Mouse (Mus musculus) lung, embryonic 16.5 days (tissue): ENCODE results near the gene Apbb2. TPM values are rescaled to one million over a fixed set of nuclear protein-coding genes. Genes with fewer than 3 reads are reported as not detected.

Experiments used
- ATAC-seq: fragments of 200-750 bp; cut with Nextera tagmentation; 2 replicates; pipeline ENCODE4 v1.8.0; 2017; ENCODE audit warnings: low read depth, mild to moderate bottlenecking, moderate library complexity
- H3K27ac ChIP-seq: fragments of 300-500 bp; sonication (generic); 2 replicates; pipeline ENCODE4 v1.5.1; 2014; ENCODE audit warnings: mild to moderate bottlenecking, control low read depth, low read length
- H3K27me3 ChIP-seq: fragments of 300-500 bp; sonication (generic); 2 replicates; pipeline ENCODE4 v1.6.1; 2014; ENCODE audit warnings: low read depth, low read length, mixed read lengths; ENCODE audit not compliant: control insufficient read depth, insufficient read depth
- H3K36me3 ChIP-seq: fragments of 300-500 bp; sonication (generic); 2 replicates; pipeline ENCODE4 v1.6.1; 2014; ENCODE audit warnings: low read length; ENCODE audit not compliant: control insufficient read depth, insufficient read depth
- H3K4me1 ChIP-seq: fragments of 300-500 bp; sonication (generic); replicated peaks from 2 replicates; pipeline ENCODE4 v1.6.1; 2014; ENCODE audit warnings: low read length, mixed read lengths; ENCODE audit not compliant: control insufficient read depth, insufficient read depth
- H3K4me2 ChIP-seq: fragments of 300-500 bp; sonication (generic); 2 replicates; pipeline ENCODE4 v1.6.1; 2014; ENCODE audit warnings: low read depth, low read length, control low read depth
- H3K4me3 ChIP-seq: fragments of 300-500 bp; sonication (generic); 2 replicates; pipeline ENCODE4 v1.5.1; 2014; ENCODE audit warnings: mild to moderate bottlenecking, low read length, control low read depth
- H3K9ac ChIP-seq: fragments of 300-500 bp; sonication (generic); 2 replicates; pipeline ENCODE4 v1.6.1; 2014; ENCODE audit warnings: low read length, control low read depth
- H3K9me3 ChIP-seq: fragments of 300-500 bp; sonication (generic); 2 replicates; pipeline ENCODE4 v1.6.1; 2016; ENCODE audit warnings: low read length; ENCODE audit not compliant: control insufficient read depth
- WGBS: fragments of 180-500 bp; shearing (Covaris S2); extraction: QIAGEN DNeasy Blood & Tissue Kit; methylation state at CpG from one replicate; pipeline ENCODE4 v1.1.7; 2014; 5-methylcytosine and 5-hydroxymethylcytosine counted together
- polyA plus RNA-seq: library from polyadenylated mRNA; unstranded; fragments of >200 nt; fragmentation: Nextera tagmentation; extraction: Ambion mirVana; gene quantifications from 2 replicates; pipeline ENCODE4 v1.2.1, GENCODE M21; 2015

Gene Apbb2
- polyA plus RNA-seq, 1 experiment from 2014 or later: 56.7 TPM

DNA sequence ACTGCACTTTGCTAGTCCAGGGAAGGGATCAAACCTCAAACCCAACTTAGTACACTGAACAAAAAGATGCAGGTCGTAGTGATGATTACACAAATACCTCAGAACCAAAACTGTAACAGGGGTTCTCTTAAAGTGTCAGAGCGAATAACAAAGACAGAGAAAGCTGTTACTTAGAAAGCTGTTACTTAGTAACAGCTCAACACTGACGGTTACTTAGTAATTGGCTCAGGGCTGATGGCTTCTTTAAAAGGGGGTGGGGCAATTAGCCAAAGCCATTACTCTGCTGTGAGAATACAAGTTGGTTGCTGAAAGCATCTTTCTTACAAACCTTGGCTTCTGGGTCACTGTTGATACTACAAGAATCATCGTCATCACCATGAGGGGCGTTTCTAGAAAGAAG, 227.3 kb downstream of the Apbb2 start:
- no peak overlapping the region for H3K27ac ChIP-seq
- ATAC-seq: no peak
- WGBS: 86% methylated on average over 5 of the region's 5 CpGs

DNA sequence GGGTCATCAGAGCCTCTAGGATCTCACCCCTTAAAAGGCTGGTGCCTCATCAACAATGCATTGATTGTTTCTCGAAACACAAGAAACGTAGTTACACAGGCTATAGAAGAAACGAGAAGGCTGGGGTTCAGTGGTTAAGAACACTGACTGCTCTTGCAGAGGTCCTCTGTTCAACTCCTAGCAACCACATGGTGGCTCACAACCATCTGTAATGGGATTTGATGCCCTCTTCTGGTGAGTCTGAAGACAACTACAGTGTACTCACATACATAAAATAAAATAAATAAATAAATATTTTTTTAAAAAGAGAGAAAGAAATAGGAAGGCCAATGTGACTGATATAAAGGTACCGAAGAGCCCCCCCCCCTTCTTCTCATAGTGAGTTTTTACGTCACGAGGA, 228.0 kb downstream of the Apbb2 start:
- Histone ChIP-seq H3K9me3 (no peaks in the 10 kb centered on the region), H3K4me2 (no peak overlapping the region), H3K9ac (no peak overlapping the region), H3K4me1 (no peaks in the 10 kb centered on the region), H3K27me3 (no peaks in the 10 kb centered on the region), H3K27ac (no peak overlapping the region), H3K4me3 (no peak overlapping the region), H3K36me3 (no peaks in the 10 kb centered on the region)
- ATAC-seq: no peak
- 91% methylated on average over 6 of the region's 6 CpGs for WGBS

More for the DNA sequence above, 227.3 kb downstream of the Apbb2 start:
- no peak overlapping the region for H3K4me3 ChIP-seq
- no peaks in the 10 kb centered on the region for H3K27me3 ChIP-seq
- no peak overlapping the region for H3K9ac ChIP-seq
- H3K4me2 ChIP-seq: no peak overlapping the region
- H3K4me1 ChIP-seq: no peaks in the 10 kb centered on the region
- no peaks in the 10 kb centered on the region for H3K36me3 ChIP-seq
- H3K9me3 ChIP-seq: no peaks in the 10 kb centered on the region

DNA sequence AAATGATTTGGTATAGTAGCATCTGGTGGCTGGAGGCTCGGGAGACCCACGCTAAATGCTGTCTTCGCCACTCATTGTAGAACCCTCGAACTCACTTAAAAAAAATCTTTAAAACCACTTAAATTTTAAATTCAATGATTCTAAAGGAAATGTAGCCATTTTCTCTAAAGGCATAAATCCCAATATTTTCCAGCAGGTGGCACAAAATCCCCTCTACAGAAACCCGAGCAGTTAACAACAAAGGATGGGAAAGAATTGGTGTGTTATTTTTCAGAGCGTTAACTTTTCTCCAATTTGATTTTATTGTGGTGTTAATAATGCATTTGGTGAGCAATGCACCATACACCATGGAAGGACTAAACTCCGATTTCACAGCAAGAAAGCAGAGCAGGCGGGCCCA, 231.1 kb downstream of the Apbb2 start:
- no peak overlapping the region for H3K27ac ChIP-seq
- H3K9me3 ChIP-seq: no peaks in the 10 kb centered on the region
- no peak overlapping the region for H3K9ac ChIP-seq
- no peak for ATAC-seq
- 67% methylated on average over 8 of the region's 8 CpGs for WGBS
- no peaks in the 10 kb centered on the region for H3K27me3 ChIP-seq
- H3K36me3 ChIP-seq: no peaks in the 10 kb centered on the region
- no peaks in the 10 kb centered on the region for H3K4me1 ChIP-seq
- no peak overlapping the region for H3K4me3 ChIP-seq
- H3K4me2 ChIP-seq: no peak overlapping the region

DNA sequence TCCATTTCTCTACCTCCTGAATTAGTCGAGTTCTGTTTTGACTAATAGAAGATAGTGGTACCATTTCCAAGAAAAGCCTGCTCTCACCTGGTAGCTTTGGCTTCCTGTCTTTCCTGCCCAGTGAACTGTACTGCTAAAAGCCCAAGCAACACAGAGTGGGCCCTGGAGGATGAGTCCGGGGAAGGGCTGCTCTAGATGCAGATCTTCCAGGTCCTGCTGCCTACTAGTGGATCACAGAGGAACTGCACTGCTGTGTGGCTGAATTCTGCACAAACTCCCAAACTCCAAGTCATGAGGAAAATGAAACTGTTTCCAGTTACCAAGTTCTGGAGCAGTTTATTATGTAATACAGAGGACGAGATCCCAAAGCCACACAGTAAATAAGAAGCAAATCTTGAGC, 232.9 kb downstream of the Apbb2 start:
- H3K4me2 ChIP-seq: no peak overlapping the region
- H3K4me3 ChIP-seq: no peak overlapping the region
- H3K27ac ChIP-seq: no peak overlapping the region
- no peaks in the 10 kb centered on the region for H3K4me1 ChIP-seq
- H3K27me3 ChIP-seq: no peaks in the 10 kb centered on the region
- WGBS: 38% methylated on average over 3 of the region's 3 CpGs
- no peak for ATAC-seq
- no peak overlapping the region for H3K9ac ChIP-seq
- H3K9me3 ChIP-seq: no peaks in the 10 kb centered on the region
- H3K36me3 ChIP-seq: no peaks in the 10 kb centered on the region

DNA sequence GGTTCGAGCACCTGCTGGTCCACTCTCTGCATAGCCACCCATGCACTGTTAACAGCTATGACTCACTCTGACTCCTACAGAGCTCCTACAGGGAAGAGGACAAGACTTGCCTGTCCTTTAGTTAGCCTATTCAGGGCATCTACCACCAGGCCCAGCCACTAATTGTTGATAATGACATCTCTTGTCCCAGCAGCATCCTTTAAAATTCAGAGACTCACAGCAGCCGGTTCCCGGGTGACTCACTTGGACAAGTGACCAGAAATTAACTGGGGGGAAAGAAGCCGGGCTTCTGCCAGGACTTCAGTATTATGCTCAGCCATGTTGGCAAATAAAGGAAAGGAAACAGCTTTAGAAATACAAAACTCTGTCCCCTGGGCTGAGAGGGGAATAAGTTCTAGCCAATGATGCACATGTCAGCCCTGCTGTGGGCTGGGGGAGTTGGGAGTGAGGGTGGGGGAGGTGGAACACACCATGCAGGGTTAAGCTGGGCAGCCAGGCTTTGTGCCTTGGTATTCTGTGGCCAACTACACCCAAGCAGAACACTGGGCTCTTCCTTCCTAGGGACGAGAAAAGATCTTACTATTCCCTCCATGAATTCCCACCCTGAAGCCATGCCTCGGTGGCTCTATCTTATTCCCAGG, 233.7 kb downstream of the Apbb2 start:
- Histone ChIP-seq H3K4me1 (no peaks in the 10 kb centered on the region), H3K9me3 (no peaks in the 10 kb centered on the region)
- ATAC-seq: no peak

DNA sequence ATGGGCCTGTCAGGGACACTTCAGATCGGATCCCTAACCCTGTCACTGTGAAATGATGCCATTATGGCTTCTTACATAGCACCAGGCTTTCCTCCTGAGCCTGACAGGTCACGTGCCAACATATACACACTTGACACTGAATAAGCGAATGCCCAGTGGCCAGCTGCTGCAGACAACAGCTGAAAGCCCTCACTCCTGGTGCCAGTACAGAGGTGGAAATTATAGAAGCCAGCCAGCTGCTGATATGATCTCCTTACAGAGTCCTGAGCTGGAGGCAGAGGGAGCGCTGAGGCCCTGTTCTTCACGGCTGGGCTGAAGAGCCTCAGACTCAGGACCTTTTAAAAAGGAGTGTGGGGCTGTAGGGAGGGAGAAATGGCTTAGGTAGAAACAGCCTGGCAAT, 234.5 kb downstream of the Apbb2 start:
- no peak overlapping the region for H3K4me2 ChIP-seq
- no peak overlapping the region for H3K9ac ChIP-seq
- WGBS: 61% methylated on average over 5 of the region's 5 CpGs
- ATAC-seq: no peak
- no peaks in the 10 kb centered on the region for H3K36me3 ChIP-seq
- H3K4me1 ChIP-seq: no peaks in the 10 kb centered on the region
- H3K27ac ChIP-seq: no peak overlapping the region
- H3K9me3 ChIP-seq: no peaks in the 10 kb centered on the region
- H3K4me3 ChIP-seq: no peak overlapping the region
- no peaks in the 10 kb centered on the region for H3K27me3 ChIP-seq

More for the DNA sequence above, 233.7 kb downstream of the Apbb2 start:
- Histone ChIP-seq H3K27me3 (no peaks in the 10 kb centered on the region), H3K4me2 (no peak overlapping the region), H3K27ac (no peak overlapping the region), H3K4me3 (no peak overlapping the region), H3K36me3 (no peaks in the 10 kb centered on the region), H3K9ac (no peak overlapping the region)
- WGBS: 80% methylated on average over 6 of the region's 6 CpGs

DNA sequence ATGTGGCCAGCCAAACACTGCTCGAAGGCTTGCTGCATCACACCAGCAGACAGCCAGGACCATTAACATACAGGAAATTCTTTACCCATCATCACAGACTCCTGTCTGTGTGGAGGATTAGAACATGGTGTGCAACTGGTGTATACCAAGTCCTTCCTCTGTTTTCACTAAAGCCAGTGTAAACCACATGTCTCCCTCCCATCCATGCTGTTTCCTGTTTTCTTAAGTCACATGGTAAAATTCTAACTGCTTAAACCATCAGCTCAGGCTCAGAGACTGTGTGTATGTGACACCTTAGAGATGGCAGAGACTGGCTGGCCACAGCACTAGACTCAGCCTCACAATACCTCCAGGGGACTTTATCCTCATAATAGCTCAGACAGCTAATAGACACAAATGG, 236.5 kb downstream of the Apbb2 start:
- H3K9ac ChIP-seq: no peak overlapping the region
- H3K9me3 ChIP-seq: no peaks in the 10 kb centered on the region
- no peak overlapping the region for H3K4me3 ChIP-seq
- H3K27me3 ChIP-seq: no peaks in the 10 kb centered on the region
- H3K36me3 ChIP-seq: no peaks in the 10 kb centered on the region
- H3K4me2 ChIP-seq: no peak overlapping the region
- H3K4me1 ChIP-seq: no peaks in the 10 kb centered on the region
- ATAC-seq: no peak
- WGBS: 48% methylated on average over 1 of the region's 1 CpGs
- no peak overlapping the region for H3K27ac ChIP-seq

DNA sequence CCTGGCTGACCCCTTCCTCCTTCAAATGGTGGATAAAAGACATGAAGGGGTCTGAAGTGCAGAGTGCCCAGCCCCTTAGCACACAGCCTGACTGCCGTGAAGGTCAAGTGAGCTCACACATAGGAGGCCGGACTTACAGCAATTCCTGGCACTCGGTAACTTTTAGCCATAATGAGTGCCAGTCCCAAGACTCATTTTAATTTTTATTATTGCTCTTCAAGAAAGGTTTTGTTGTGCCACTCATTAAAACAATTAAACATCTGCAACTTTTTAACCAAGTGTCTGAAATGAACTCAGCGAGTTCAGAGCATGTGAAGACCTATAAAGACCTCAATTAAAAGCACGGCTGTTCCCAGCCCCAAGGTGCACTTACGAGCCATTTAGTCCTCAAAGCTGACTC, 239.6 kb downstream of the Apbb2 start:
- H3K4me2 ChIP-seq: no peak overlapping the region
- ATAC-seq: no peak
- no peak overlapping the region for H3K4me3 ChIP-seq
- no peak overlapping the region for H3K27ac ChIP-seq
- H3K27me3 ChIP-seq: no peaks in the 10 kb centered on the region
- WGBS: 71% methylated on average over 6 of the region's 6 CpGs
- H3K9me3 ChIP-seq: no peaks in the 10 kb centered on the region
- no peaks in the 10 kb centered on the region for H3K4me1 ChIP-seq
- H3K36me3 ChIP-seq: no peaks in the 10 kb centered on the region
- H3K9ac ChIP-seq: no peak overlapping the region

DNA sequence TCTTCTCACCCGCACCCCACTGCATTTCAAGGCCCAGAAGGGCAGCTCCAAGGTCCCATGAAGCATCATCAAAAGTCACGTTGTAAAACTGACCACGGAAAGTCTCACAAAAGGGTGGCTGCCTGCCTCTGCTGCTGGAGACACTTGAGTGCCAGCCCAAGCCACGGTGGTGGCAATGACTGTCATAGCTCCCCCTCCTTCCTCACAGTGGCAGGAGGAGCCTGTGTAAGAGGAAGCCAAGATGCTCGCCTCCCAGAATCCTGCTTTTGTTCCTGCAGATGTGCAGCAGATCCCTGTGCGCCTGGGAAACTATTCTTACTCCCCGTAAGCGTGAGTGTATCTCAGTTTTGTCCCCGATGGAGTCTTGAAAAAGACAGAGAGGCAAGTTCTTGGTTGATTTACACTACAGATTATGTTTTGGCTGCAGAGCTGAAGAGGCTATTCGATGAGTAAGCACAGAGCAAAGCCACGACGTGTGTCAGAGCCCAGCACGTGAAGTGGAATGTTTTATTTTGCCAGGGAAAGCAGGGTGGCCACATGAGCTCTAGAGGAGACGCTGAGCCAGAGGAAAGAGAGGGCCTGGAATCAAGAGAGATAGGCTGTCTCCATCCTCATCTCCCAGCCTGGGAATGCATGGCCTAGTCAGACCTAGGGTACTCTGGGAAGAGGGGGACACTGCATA, 241.9 kb downstream of the Apbb2 start:
- WGBS: 67% methylated on average over 14 of the region's 14 CpGs
- Histone ChIP-seq H3K36me3 (no peaks in the 10 kb centered on the region), H3K4me1 (no peaks in the 10 kb centered on the region), H3K27ac (no peak overlapping the region), H3K9ac (no peak overlapping the region), H3K9me3 (no peaks in the 10 kb centered on the region), H3K27me3 (no peaks in the 10 kb centered on the region), H3K4me3 (no peak overlapping the region), H3K4me2 (no peak overlapping the region)
- ATAC-seq: no peak
